Mouse (Mus musculus): Measurements from ENCODE around the gene Ttc28. TPM values are rescaled to one million over a fixed set of nuclear protein-coding genes. Genes with fewer than 3 reads are reported as not detected.

Gene Ttc28
- polyA plus RNA-seq, 1 experiment from 2014 or later: 28.2 TPM

DNA sequence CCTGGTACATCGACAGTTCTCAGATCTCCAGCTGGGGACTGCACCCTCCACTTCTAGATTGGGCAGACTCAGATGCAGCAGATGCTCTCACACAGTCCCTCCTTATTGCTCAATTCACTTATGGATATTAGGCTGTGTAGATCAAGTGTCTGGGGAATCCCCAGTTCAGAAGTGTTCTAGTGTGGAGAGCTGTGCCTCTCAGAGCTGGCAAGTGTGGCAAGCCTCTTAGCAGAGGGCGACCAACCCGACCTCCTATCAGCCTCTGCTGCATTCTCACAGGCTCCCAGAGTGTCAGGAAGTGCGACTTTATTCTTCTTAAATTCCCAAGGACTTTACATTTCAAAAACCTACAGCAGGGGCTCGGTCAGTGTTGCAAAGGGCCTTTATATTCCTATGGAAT lies 217.1 kb downstream of the Ttc28 start:
- no peaks in the 10 kb centered on the region for H3K9me3 ChIP-seq (replicated peaks)
- H3K27me3 ChIP-seq: no peaks in the 10 kb centered on the region
- no peak overlapping the region for H3K9ac ChIP-seq
- no peak overlapping the region for H3K4me3 ChIP-seq
- peak; percentile 48 for ATAC-seq (ENCODE audit: low FRiP score)
- WGBS: 31% methylated on average over 5 of the region's 5 CpGs
- H3K4me2 ChIP-seq (replicated peaks): no peak overlapping the region
- peaks cover 45% of the 10 kb centered on the region for H3K4me1 ChIP-seq
- peak overlapping the region; percentile 57; the same call in 1 of the 2 replicates for H3K27ac ChIP-seq
- H3K36me3 ChIP-seq: peaks cover 16% of the 10 kb centered on the region

DNA sequence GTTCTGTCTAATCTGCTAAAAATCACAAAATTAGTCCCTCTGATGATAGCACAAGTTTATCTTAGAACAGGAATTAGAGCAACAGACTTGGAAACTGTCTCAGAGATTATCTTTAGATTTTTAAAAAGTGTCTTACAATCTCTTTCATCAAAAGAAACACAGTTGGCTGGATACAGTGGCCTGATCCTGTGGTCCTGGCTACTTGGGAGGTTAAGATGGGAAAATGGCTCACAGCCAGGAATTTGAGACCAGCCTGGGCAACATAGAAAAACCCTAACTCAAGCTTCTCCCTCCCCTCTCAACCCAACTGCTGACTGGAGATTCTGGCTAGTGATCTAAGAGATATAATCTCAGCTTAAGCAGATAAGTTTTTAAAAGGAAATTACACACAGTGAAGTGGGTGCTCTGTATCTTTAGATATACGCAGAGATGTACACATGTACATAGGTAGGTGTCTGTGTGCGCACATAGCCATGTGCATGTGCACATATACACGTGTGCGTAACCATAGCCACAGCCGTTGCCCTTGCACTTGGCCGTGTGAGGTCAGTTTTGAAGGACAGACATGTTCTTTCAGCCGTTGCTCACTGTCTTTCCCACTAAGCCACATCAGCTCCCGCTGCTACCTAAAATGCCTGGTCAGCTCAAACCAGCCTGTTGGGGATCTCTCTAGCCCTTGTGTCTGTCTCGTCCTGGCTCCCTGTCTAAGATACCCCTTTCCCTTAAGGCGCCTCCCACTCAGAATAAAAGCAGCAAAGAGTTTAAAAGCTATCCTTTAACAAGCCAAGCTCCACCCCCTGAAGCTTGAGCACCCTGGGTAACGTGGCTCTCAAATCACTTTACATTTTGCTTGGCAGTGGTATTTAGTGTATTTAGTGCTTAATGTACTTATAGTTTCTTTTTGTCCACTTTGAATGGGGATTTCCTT lies 217.9 kb downstream of the Ttc28 start:
- H3K4me3 ChIP-seq: no peak overlapping the region
- H3K27ac ChIP-seq: no peak overlapping the region
- WGBS: 64% methylated on average over 11 of the region's 11 CpGs
- H3K36me3 ChIP-seq: peaks cover 23% of the 10 kb centered on the region
- H3K9me3 ChIP-seq (replicated peaks): no peaks in the 10 kb centered on the region
- no peak overlapping the region for H3K9ac ChIP-seq
- H3K27me3 ChIP-seq: no peaks in the 10 kb centered on the region
- H3K4me1 ChIP-seq: peaks cover 45% of the 10 kb centered on the region
- H3K4me2 ChIP-seq (replicated peaks): no peak overlapping the region
- no peak for ATAC-seq (ENCODE audit: low FRiP score)

DNA sequence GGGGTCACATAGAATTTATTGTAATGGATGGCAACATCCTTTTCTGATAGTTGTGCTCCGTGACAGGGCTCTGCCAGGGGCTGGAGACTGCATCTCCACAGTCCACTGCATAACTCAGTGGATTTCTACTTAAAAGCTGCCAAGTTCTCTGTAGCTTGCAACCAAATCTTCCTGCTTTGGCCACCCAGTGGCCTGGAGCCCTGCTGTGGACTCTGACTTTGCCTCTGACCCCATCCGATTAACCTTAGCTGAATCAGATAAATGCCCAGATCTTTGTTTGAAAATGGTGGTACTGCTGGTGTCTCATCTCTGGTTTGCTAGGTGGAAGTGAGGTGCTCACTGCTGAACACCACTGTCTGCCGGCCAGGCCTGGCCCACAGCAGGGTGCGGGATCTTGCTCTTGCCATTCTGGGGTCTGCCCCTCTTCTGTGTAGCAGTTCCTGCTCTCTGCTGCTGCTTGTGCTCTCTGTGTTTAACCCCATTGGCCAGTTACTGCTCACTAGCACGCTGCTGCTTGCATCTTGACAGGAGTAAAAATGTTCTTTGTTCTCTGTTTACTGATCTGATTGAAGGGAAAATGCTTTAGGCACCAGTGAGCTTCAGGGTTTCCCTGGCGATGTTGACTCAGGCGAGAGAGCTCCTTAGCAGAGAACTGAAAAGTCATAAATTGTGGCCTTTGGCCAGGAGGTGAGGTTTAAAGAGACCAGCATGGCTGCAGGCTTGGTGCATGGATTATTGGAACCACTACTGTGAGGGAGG lies 219.1 kb downstream of the Ttc28 start:
- no peaks in the 10 kb centered on the region for H3K27me3 ChIP-seq
- H3K4me1 ChIP-seq: peaks cover 45% of the 10 kb centered on the region
- no peaks in the 10 kb centered on the region for H3K9me3 ChIP-seq (replicated peaks)
- H3K36me3 ChIP-seq: peaks cover 28% of the 10 kb centered on the region
- no peak overlapping the region for H3K4me3 ChIP-seq
- H3K27ac ChIP-seq: peak overlapping the region; percentile 76
- no peak overlapping the region for H3K9ac ChIP-seq
- no peak overlapping the region for H3K4me2 ChIP-seq (replicated peaks)
- 18% methylated on average over 7 of the region's 7 CpGs for WGBS
- ATAC-seq (ENCODE audit: low FRiP score): 0 out of 2 replicates have a peak, but pooled peaks have one; percentile 45

DNA sequence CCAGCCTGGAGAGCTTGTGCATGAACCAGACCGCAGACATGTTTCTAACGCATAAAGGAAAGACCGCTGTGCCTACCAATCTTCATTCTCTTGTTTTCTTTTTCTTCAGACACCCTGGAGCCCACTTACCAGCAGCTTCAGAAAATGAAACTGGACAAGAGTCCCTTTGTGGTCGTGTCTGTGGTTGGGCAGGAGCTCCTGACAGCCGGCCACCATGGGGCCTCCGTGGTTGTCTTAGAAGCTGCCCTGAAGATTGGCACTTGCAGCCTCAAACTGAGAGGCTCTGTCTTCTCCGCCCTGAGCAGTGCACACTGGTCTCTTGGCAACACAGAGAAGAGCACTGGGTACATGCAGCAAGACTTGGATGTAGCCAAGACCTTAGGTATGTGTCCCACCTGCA lies 221.0 kb downstream of the Ttc28 start:
- no peak for ATAC-seq (ENCODE audit: low FRiP score)
- peaks cover 26% of the 10 kb centered on the region for H3K36me3 ChIP-seq
- no peak overlapping the region for H3K9ac ChIP-seq
- H3K4me3 ChIP-seq: no peak overlapping the region
- H3K27me3 ChIP-seq: no peaks in the 10 kb centered on the region
- H3K4me1 ChIP-seq: peaks cover 45% of the 10 kb centered on the region
- no peak overlapping the region for H3K27ac ChIP-seq
- 77% methylated on average over 7 of the region's 7 CpGs for WGBS
- H3K4me2 ChIP-seq (replicated peaks): no peak overlapping the region
- no peaks in the 10 kb centered on the region for H3K9me3 ChIP-seq (replicated peaks)

DNA sequence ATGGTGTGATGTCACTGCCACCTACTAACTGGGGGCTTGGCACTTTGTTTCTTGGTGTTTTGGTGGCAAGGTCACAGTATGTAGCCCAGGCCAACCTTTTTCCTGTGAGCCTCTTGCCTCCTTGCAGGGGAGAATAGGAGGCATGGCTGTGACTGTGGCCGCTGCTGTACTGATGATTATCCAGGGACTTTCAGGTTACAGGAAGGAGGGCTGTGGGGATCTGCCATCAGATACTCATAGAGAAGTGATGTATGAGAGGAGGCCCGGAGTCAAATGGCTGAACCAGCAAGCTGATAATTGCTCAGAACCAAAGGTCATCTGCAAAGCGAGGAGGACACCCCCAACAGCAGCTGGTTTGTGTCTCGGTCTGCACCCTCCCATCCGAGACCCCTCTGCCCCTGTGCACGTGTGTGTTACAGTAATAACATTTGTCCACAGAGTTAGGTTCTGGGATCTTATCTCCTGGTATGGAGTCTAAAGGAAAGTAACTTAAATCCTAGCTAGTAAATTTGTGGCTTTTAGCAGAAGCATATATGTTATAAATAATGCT lies 221.9 kb downstream of the Ttc28 start:
- Histone ChIP-seq H3K27ac (no peak overlapping the region; the same call in 1 of the 2 replicates), H3K4me1 (peaks cover 38% of the 10 kb centered on the region), H3K36me3 (peaks cover 23% of the 10 kb centered on the region), H3K4me2 (replicated peaks) (no peak overlapping the region), H3K9me3 (replicated peaks) (no peaks in the 10 kb centered on the region), H3K27me3 (no peaks in the 10 kb centered on the region), H3K9ac (no peak overlapping the region), H3K4me3 (no peak overlapping the region)
- no peak for ATAC-seq (ENCODE audit: low FRiP score)
- WGBS: 66% methylated on average over 6 of the region's 6 CpGs

DNA sequence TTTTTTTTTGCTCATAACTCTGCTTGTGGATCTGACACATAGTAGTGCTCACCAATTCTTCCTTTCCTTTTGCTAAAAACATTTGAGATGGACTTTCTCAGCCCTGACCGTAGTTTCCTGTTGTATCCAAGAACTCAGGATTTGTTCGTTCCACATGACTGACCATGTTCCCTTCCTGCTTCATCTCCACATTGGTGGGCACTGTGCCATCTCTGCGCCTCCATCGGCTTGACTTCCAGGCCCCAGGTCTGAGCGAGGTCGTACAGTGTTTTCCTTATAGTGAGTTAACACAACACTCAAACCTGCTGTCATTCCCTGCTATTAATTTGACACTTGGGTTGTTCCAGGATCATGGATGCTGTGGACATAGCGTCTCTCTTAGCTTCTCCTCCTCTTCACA lies 225.2 kb downstream of the Ttc28 start:
- H3K36me3 ChIP-seq: peaks cover 26% of the 10 kb centered on the region
- WGBS: 88% methylated on average over 7 of the region's 7 CpGs
- no peak overlapping the region for H3K4me3 ChIP-seq
- ATAC-seq (ENCODE audit: low FRiP score): no peak
- peaks cover 15% of the 10 kb centered on the region for H3K4me1 ChIP-seq
- H3K4me2 ChIP-seq (replicated peaks): no peak overlapping the region
- no peak overlapping the region for H3K9ac ChIP-seq
- no peaks in the 10 kb centered on the region for H3K9me3 ChIP-seq (replicated peaks)
- no peak overlapping the region for H3K27ac ChIP-seq
- no peaks in the 10 kb centered on the region for H3K27me3 ChIP-seq

DNA sequence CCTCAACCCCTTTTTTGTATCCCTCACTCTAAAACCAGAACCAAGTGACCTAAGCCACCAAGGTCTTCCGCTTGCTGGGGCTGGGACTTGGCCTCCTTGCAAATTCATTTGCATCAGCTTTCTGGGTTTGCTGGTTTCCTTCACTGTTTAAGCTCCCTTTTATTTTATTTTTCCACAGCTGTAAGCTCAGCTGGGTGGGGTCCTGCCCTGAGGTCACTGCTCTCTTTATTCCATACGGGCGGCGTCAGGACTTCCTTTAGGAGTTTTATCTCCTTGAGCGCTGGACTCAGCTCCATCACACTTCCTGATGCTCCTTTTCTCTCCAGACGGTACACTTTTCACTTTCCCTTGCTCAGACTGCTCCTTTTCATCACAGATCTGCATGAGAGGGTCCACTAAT lies 231.8 kb downstream of the Ttc28 start:
- WGBS: 58% methylated on average over 6 of the region's 6 CpGs
- 0 out of 2 replicates have a peak, but pooled peaks cover 3% of the 10 kb centered on the region for H3K36me3 ChIP-seq
- no peak overlapping the region for H3K4me3 ChIP-seq
- H3K27me3 ChIP-seq: no peaks in the 10 kb centered on the region
- no peak overlapping the region for H3K4me2 ChIP-seq (replicated peaks)
- no peaks in the 10 kb centered on the region for H3K9me3 ChIP-seq (replicated peaks)
- H3K4me1 ChIP-seq: peaks cover 30% of the 10 kb centered on the region
- H3K9ac ChIP-seq: no peak overlapping the region
- H3K27ac ChIP-seq: no peak overlapping the region
- ATAC-seq (ENCODE audit: low FRiP score): no peak

DNA sequence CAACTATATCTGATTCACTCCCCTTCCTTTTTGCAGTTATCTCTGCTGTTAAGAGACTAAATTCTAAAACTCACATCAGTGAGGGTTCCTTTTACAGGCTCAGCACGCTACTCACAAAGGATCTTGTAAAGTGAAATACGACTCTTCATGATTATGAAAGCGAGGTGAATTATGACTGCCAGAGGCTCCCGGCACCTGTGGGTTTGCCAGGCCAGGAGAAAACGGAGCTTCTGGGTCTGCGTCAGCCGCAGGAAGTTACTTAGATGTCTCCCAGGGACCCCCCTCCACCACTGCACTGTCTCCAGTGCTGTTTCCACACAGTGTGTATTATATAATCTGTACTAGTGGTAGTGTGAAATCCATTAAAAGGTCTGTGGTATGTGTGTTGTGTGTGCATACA lies 233.6 kb downstream of the Ttc28 start:
- Histone ChIP-seq H3K4me1 (peaks cover 28% of the 10 kb centered on the region), H3K9ac (no peak overlapping the region), H3K4me3 (no peak overlapping the region), H3K4me2 (replicated peaks) (no peak overlapping the region), H3K27me3 (no peaks in the 10 kb centered on the region), H3K36me3 (no peaks in the 10 kb centered on the region), H3K27ac (no peak overlapping the region), H3K9me3 (replicated peaks) (no peaks in the 10 kb centered on the region)
- 73% methylated on average over 7 of the region's 7 CpGs for WGBS
- ATAC-seq (ENCODE audit: low FRiP score): no peak

DNA sequence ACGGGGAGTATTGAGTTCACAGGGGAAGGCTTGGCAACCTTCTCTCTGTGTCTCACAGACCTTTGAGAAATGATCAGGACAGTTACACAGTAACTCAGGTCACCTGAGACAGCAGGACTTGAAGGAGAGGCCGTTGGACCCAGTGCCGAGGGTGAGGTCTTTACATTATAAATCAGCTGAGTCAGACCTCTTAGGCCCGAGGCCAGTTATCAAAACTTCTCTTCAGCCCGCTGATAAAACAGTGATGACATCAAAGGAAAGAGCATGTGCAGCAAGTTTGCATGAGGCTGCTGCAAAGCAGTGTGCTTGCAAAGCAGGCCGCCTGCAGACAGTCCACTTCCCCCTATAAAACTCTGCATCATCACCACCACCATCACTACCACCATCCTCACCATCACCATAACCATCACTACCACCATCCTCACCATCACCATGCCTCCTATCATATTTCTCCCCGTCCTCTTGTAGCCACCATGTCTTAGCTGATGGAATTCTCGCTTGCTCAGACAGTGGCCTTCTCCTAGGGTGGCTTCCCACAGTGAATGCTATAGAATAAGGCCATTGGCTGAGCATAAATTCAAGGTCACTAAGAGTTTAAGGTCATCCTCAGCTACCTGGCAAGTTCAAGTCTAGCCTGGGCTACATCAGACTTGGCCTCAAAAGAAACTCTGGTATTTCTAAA lies 234.2 kb downstream of the Ttc28 start:
- Histone ChIP-seq H3K4me1 (peaks cover 28% of the 10 kb centered on the region), H3K4me3 (no peak overlapping the region), H3K36me3 (no peaks in the 10 kb centered on the region), H3K4me2 (replicated peaks) (no peak overlapping the region), H3K9me3 (replicated peaks) (no peaks in the 10 kb centered on the region), H3K27me3 (no peaks in the 10 kb centered on the region), H3K27ac (no peak overlapping the region), H3K9ac (no peak overlapping the region)
- no peak for ATAC-seq (ENCODE audit: low FRiP score)
- 74% methylated on average over 8 of the region's 8 CpGs for WGBS

DNA sequence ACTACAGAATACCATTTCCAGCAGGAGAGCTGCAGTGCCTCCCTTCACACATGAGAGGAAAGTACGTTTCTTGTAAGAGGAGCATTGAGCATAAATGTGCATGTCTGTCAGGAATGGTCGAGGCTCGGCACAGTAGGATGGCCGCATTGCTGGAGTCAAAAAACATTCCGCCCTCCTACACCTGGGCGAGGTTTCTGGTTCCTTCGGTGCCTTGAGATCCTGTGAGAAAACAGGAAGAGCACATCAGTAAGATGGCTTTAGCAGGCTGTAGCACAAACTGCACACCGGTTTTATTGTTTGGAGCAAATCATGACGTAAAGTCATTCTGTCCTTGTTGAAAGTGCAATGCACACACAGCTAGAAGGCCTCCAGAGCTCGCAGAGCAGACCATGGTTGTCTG lies 235.0 kb downstream of the Ttc28 start:
- Histone ChIP-seq H3K36me3 (no peaks in the 10 kb centered on the region), H3K4me1 (peaks cover 26% of the 10 kb centered on the region), H3K4me3 (no peak overlapping the region), H3K4me2 (replicated peaks) (no peak overlapping the region), H3K27ac (no peak overlapping the region), H3K9ac (no peak overlapping the region), H3K27me3 (no peaks in the 10 kb centered on the region), H3K9me3 (replicated peaks) (no peaks in the 10 kb centered on the region)
- WGBS: 84% methylated on average over 10 of the region's 10 CpGs
- ATAC-seq (ENCODE audit: low FRiP score): no peak

DNA sequence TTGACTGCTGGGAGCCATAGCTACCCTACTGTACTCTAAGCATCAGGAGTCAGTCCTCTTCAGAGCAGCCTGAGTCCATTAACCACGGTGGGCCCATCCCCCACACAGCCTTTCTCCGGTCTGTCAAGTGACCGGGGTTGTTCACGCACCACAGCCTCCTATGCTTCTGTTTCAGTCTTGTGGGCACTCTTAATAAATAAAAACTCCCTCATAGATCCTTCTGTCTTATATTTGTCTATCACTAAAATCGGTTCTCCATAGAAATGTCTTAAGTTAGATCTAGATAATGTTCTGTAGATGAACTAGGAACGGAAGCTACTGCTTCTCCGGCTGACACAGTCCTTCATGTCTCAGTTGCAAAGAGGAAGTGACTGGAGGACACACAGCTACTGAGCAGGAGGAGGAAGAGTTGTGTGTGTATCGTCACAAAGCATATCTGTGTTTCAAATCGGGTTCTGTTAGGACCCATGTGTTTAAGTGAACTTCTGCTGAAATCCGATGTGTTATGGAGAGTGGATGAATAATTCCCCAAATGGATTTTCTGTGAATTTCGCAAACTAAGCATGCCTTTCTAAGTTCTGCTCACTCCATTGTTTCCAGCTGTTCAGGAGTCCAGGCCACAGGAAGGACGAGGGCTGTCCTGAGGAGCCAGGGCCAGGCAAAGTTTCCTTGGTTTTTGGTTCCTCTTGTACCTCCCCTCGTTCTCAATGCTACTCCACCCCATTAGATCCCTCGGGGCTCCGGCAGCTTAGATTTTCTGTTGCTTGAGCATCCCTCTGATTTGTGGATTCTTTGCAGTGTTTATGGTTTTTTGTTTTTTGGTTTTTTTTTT lies 236.1 kb downstream of the Ttc28 start:
- Histone ChIP-seq H3K36me3 (no peaks in the 10 kb centered on the region), H3K4me2 (replicated peaks) (no peak overlapping the region), H3K4me1 (peaks cover 35% of the 10 kb centered on the region), H3K27me3 (no peaks in the 10 kb centered on the region), H3K9me3 (replicated peaks) (no peaks in the 10 kb centered on the region), H3K9ac (no peak overlapping the region), H3K4me3 (no peak overlapping the region), H3K27ac (peak overlapping the region; percentile 19; the same call in 1 of the 2 replicates)
- 60% methylated on average over 15 of the region's 15 CpGs for WGBS
- ATAC-seq (ENCODE audit: low FRiP score): peak; percentile 56; the same call in 1 of the 2 replicates

Measured in hindbrain, embryonic 12.5 days (tissue).